Mouse (Mus musculus) intestine, postnatal 0 days (tissue): ENCODE measurements around the gene Fscn3. TPM values are rescaled to one million over a fixed set of nuclear protein-coding genes. Genes with fewer than 3 reads are reported as not detected.

ENCODE experiments used
- ATAC-seq: fragments of 200-750 bp; cut with Nextera tagmentation; 2 replicates; pipeline ENCODE4 v1.8.0; 2017; ENCODE audit warnings: mild to moderate bottlenecking, moderate TSS enrichment, moderate library complexity
- H3K27ac ChIP-seq: fragments of 300-500 bp; sonication (generic); 2 replicates; pipeline ENCODE4 v1.5.1; 2014; ENCODE audit warnings: mild to moderate bottlenecking, low read depth, low read length, moderate library complexity
- H3K27me3 ChIP-seq: fragments of 300-500 bp; sonication (generic); replicated peaks from 2 replicates; pipeline ENCODE4 v1.6.1; 2014; ENCODE audit warnings: low read length, mixed read lengths; ENCODE audit not compliant: control insufficient read depth, insufficient read depth
- H3K36me3 ChIP-seq: fragments of 300-500 bp; sonication (generic); 2 replicates; pipeline ENCODE4 v1.6.1; 2014; ENCODE audit warnings: mild to moderate bottlenecking, moderate library complexity; ENCODE audit not compliant: control insufficient read depth, insufficient read depth
- H3K4me1 ChIP-seq: fragments of 300-500 bp; sonication (generic); replicated peaks from 2 replicates; pipeline ENCODE4 v1.6.1; 2014; ENCODE audit warnings: antibody characterized with exemption, low read length, mixed read lengths; ENCODE audit not compliant: control insufficient read depth, insufficient read depth
- H3K4me2 ChIP-seq: fragments of 300-500 bp; sonication (generic); replicated peaks from 2 replicates; pipeline ENCODE4 v1.6.1; 2014; ENCODE audit warnings: low read depth, mild to moderate bottlenecking, moderate library complexity
- H3K4me3 ChIP-seq: fragments of 300-500 bp; sonication (generic); 2 replicates; pipeline ENCODE4 v1.5.1; 2014; ENCODE audit warnings: low read depth, low read length
- H3K9ac ChIP-seq: fragments of 300-500 bp; sonication (generic); 2 replicates; pipeline ENCODE4 v1.6.1; 2014; ENCODE audit warnings: mild to moderate bottlenecking, low read depth, low read length
- H3K9me3 ChIP-seq: fragments of 300-500 bp; sonication (generic); 2 replicates; pipeline ENCODE4 v1.6.1; 2016; ENCODE audit warnings: mixed run types; ENCODE audit not compliant: control insufficient read depth
- CTCF ChIP-seq: sonication (generic); IDR thresholded peaks from 2 replicates; pipeline ENCODE4 v1.5.1; 2016; ENCODE audit warnings: low read depth, mild to moderate bottlenecking, control low read depth, antibody characterized with exemption, moderate library complexity
- WGBS: fragments of 180-500 bp; shearing (Covaris S2); extraction: QIAGEN DNeasy Blood & Tissue Kit; methylation state at CpG from one replicate; pipeline ENCODE4 v1.1.7; 2014; 5-methylcytosine and 5-hydroxymethylcytosine counted together
- polyA plus RNA-seq: library from polyadenylated mRNA; unstranded; fragments of >200 nt; fragmentation: Nextera tagmentation; extraction: Ambion mirVana; gene quantifications from 2 replicates; pipeline ENCODE4 v1.2.1, GENCODE M21; 2015

Fscn3 gene
- polyA plus RNA-seq, 1 experiment from 2014 or later: not detected

GRCm38 (mm10) chr6:28418449-28418848 is 9.1 kb upstream of the Fscn3 start:
- no peaks in the 10 kb centered on the region for H3K27me3 ChIP-seq
- 0 out of 2 replicates have a peak, but pooled peaks cover 7% of the 10 kb centered on the region for H3K4me1 ChIP-seq
- ATAC-seq: no peak
- TF ChIP-seq CTCF: peak; percentile 32
- WGBS: 70% methylated on average over 13 of the region's 14 CpGs
- H3K36me3 ChIP-seq: peaks cover 29% of the 10 kb centered on the region
- H3K27ac ChIP-seq: no peak overlapping the region
- H3K9me3 ChIP-seq: no peaks in the 10 kb centered on the region
- no peak overlapping the region for H3K9ac ChIP-seq
- H3K4me3 ChIP-seq: no peak overlapping the region
- H3K4me2 ChIP-seq: no peak overlapping the region; the same call in 1 of the 2 replicates

- Histone ChIP-seq H3K27ac (no peak overlapping the region), H3K9me3 (no peaks in the 10 kb centered on the region), H3K36me3 (peaks cover 29% of the 10 kb centered on the region), H3K9ac (no peak overlapping the region), H3K4me3 (no peak overlapping the region), H3K4me2 (peak overlapping the region; percentile 96), H3K4me1 (0 out of 2 replicates have a peak, but pooled peaks cover 7% of the 10 kb centered on the region), H3K27me3 (no peaks in the 10 kb centered on the region)
- 53% methylated on average over 2 of the region's 2 CpGs for WGBS
- no peak for ATAC-seq
- no peak for TF ChIP-seq CTCF
Observed at GRCm38 (mm10) chr6:28419673-28420072, 7.9 kb upstream of the Fscn3 start.

- no peaks in the 10 kb centered on the region for H3K27me3 ChIP-seq
- no peak overlapping the region for H3K27ac ChIP-seq
- peaks cover 25% of the 10 kb centered on the region for H3K36me3 ChIP-seq
- peak overlapping the region; percentile 96 for H3K4me2 ChIP-seq
- TF ChIP-seq CTCF: no peak
- no peak for ATAC-seq
- 0 out of 2 replicates have a peak, but pooled peaks cover 7% of the 10 kb centered on the region for H3K4me1 ChIP-seq
- peak overlapping the region; percentile 69 for H3K4me3 ChIP-seq
- H3K9me3 ChIP-seq: no peaks in the 10 kb centered on the region
- 69% methylated on average over 17 of the region's 17 CpGs for WGBS
- 0 out of 2 replicates have a peak overlapping the region, but pooled peaks have one; percentile 74 for H3K9ac ChIP-seq
Observed at GRCm38 (mm10) chr6:28420361-28420760, 7.2 kb upstream of the Fscn3 start.

- Histone ChIP-seq H3K27me3 (no peaks in the 10 kb centered on the region), H3K4me1 (0 out of 2 replicates have a peak, but pooled peaks cover 7% of the 10 kb centered on the region), H3K36me3 (peaks cover 23% of the 10 kb centered on the region), H3K9me3 (no peaks in the 10 kb centered on the region), H3K4me2 (peak overlapping the region; percentile 96), H3K27ac (peak overlapping the region; percentile 84), H3K4me3 (peak overlapping the region; percentile 69), H3K9ac (peak overlapping the region; percentile 74)
- ATAC-seq: no peak
- no peak for TF ChIP-seq CTCF
- WGBS: 16% methylated on average over 13 of the region's 13 CpGs
Observed at GRCm38 (mm10) chr6:28420865-28421264, 6.7 kb upstream of the Fscn3 start.

- Histone ChIP-seq H3K27me3 (no peaks in the 10 kb centered on the region), H3K27ac (peak overlapping the region; percentile 84), H3K9ac (peak overlapping the region; percentile 74), H3K4me2 (peak overlapping the region; percentile 96), H3K4me3 (peak overlapping the region; percentile 69), H3K4me1 (0 out of 2 replicates have a peak, but pooled peaks cover 7% of the 10 kb centered on the region), H3K36me3 (peaks cover 27% of the 10 kb centered on the region), H3K9me3 (no peaks in the 10 kb centered on the region)
- ATAC-seq: peak; percentile 95
- WGBS: under 1% methylated on average over 27 of the region's 27 CpGs
- TF ChIP-seq CTCF: peak; percentile 90
Observed at GRCm38 (mm10) chr6:28421469-28422000, 6.1 kb upstream of the Fscn3 start.

- Histone ChIP-seq H3K4me3 (peak overlapping the region; percentile 98), H3K4me1 (0 out of 2 replicates have a peak, but pooled peaks cover 7% of the 10 kb centered on the region), H3K9ac (0 out of 2 replicates have a peak overlapping the region, but pooled peaks have one; percentile 96), H3K27ac (peak overlapping the region; percentile 84; the same call in 1 of the 2 replicates), H3K27me3 (no peaks in the 10 kb centered on the region), H3K4me2 (peak overlapping the region; percentile 70), H3K9me3 (no peaks in the 10 kb centered on the region), H3K36me3 (peaks cover 28% of the 10 kb centered on the region)
- 68% methylated on average over 15 of the region's 15 CpGs for WGBS
- no peak for TF ChIP-seq CTCF
- ATAC-seq: no peak
Observed at GRCm38 (mm10) chr6:28422651-28423290, 4.8 kb upstream of the Fscn3 start.
